Mouse (Mus musculus) embryonic facial prominence, embryonic 10.5 days (tissue): ENCODE data around the gene Exosc10. TPM values are rescaled to one million over a fixed set of nuclear protein-coding genes. Genes with fewer than 3 reads are reported as not detected.

Experiments
- DNase-seq: peaks from one replicate; pipeline ENCODE4 v3.0.0-alpha.2; 2017; ENCODE audit warnings: low spot score
- H3K27ac ChIP-seq: fragments of 300-500 bp; sonication (generic); replicated peaks from 2 replicates; pipeline ENCODE4 v1.5.1; 2016; ENCODE audit warnings: mild to moderate bottlenecking
- H3K27me3 ChIP-seq: fragments of 300-500 bp; sonication (generic); replicated peaks from 2 replicates; pipeline ENCODE4 v1.6.1; 2016; ENCODE audit warnings: low read depth, mild to moderate bottlenecking; ENCODE audit not compliant: poor library complexity, severe bottlenecking
- H3K36me3 ChIP-seq: fragments of 300-500 bp; sonication (generic); replicated peaks from 2 replicates; pipeline ENCODE4 v1.6.1; 2016; ENCODE audit warnings: mild to moderate bottlenecking, moderate library complexity
- H3K4me1 ChIP-seq: fragments of 300-500 bp; sonication (generic); 2 replicates; pipeline ENCODE4 v1.6.1; 2016
- H3K4me3 ChIP-seq: fragments of 300-500 bp; sonication (generic); 2 replicates; pipeline ENCODE4 v1.5.1; 2016; ENCODE audit warnings: mild to moderate bottlenecking, moderate library complexity
- H3K9me3 ChIP-seq: fragments of 300-500 bp; sonication (generic); 2 replicates; pipeline ENCODE4 v1.6.1; 2016; ENCODE audit warnings: mild to moderate bottlenecking
- WGBS: fragments of 180-500 bp; shearing (Covaris S2); methylation state at CpG from one replicate; pipeline ENCODE4 v1.1.7; 2016; 5-methylcytosine and 5-hydroxymethylcytosine counted together
- polyA plus RNA-seq: library from polyadenylated mRNA; unstranded; fragments of >200 nt; fragmentation: Nextera tagmentation; extraction: Ambion mirVana; gene quantifications from 2 replicates; pipeline ENCODE4 v1.2.1, GENCODE M21; 2016

Exosc10 gene
- polyA plus RNA-seq, 1 experiment from 2014 or later = 108 TPM

DNA sequence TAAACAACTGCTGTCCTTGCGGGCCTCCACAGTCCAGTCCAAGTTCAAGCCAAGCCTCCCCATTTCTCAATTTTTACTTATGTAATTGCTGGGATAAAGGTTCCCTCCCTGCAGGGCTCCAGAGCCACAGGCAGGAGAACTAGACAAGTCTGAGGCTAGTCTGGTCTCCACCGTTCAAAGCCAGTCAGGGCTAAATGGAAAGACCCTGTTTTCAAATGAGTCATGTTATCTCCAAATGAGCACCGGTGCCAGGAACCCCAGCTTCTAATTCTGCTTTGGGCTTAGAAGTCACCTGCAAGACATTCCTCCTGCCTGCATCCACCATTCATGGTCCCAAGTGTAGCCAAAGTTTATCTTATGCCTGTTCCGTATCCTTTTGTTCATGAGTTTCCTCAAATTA lies 43.6 kb downstream of the Exosc10 start:
- Histone ChIP-seq H3K4me1 (peaks cover 8% of the 10 kb centered on the region), H3K36me3 (peaks cover 41% of the 10 kb centered on the region), H3K27me3 (no peaks in the 10 kb centered on the region), H3K9me3 (peaks cover 6% of the 10 kb centered on the region; the same call in 1 of the 2 replicates), H3K27ac (no peak overlapping the region), H3K4me3 (no peak overlapping the region)
- DNase-seq = no peak
- 87% methylated on average over 4 of the region's 4 CpGs for WGBS

DNA sequence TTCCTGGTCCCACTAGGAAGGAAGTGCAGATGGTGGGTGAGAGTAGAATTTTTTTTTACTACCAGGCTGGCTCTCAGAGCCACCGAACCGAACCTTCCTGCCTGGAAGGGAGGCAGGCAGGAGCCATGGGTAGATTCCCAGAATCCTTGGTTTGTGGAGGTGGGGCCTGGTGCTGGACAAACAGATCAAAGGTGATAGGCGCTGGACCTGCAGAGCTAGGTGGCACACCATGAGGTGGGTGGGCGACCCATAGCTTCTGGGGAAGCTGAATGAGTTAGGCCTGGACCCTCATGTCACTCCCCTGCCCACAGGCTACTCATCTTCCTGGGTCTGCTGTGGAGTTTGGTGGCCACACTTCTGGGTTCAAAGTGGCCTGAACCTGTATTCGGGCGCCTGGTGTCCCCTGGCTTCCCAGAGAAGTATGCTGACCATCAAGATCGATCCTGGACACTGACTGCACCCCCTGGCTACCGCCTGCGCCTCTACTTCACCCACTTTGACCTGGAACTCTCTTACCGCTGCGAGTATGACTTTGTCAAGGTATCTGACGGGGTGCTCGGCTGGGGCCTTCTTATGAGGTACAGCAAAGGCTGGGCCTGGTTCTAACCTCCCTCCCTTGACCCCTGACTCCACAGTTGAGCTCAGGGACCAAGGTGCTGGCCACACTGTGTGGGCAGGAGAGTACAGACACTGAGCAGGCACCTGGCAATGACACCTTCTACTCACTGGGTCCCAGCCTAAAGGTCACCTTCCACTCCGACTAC lies 44.3 kb downstream of the Exosc10 start, which contains the start of gene Masp2:
TSS of gene Masp2 (plus strand) at position 198 of the 764 bp plus-strand sequence.
- WGBS = 90% methylated on average over 14 of the region's 14 CpGs
- Histone ChIP-seq H3K4me1 (peaks cover 8% of the 10 kb centered on the region), H3K27me3 (no peaks in the 10 kb centered on the region), H3K36me3 (peaks cover 40% of the 10 kb centered on the region), H3K9me3 (peaks cover 6% of the 10 kb centered on the region; the same call in 1 of the 2 replicates), H3K4me3 (no peak within 1 kb of the TSS), H3K27ac (no peak within 1 kb of the TSS)
- no peak for DNase-seq

DNA sequence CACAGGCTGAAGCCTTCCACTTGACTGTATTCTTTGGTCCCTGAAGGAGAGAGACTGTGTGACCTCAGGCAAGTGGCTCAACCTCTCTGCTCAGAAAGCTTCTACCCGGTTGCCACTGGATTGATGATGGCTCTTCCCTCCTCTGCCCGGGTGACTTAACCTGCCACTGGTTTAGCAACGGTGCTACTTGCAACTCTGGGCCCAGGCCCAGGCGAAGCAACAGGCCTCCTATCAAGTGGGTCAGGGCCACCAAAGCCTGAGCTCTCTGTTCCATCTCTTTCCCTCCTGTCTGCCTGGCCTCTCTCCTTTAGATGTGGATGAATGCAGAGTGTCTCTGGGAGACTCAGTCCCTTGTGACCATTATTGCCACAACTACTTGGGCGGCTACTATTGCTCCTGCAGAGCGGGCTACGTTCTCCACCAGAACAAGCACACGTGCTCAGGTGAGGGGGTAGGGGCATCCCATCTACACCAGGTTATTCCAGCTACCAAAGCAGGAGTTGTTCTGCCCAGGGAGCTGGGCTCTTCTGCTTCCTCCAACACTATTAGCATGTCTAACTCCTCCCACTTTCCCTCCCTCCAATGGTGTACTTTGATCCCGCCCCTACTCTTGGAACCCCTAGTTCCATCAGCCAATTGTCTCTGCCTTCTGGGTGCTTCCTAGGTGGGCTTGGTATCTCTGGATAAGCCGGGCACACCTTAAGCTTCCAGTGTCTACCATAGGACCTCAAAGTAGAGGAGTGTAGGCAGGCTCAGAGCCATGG lies 45.3 kb downstream of the Exosc10 start:
- peaks cover 5% of the 10 kb centered on the region; the same call in 1 of the 2 replicates for H3K9me3 ChIP-seq
- H3K27ac ChIP-seq = no peak overlapping the region
- DNase-seq = no peak
- H3K4me1 ChIP-seq = peaks cover 8% of the 10 kb centered on the region
- WGBS = 65% methylated on average over 10 of the region's 10 CpGs
- no peak overlapping the region for H3K4me3 ChIP-seq
- no peaks in the 10 kb centered on the region for H3K27me3 ChIP-seq
- H3K36me3 ChIP-seq = peaks cover 34% of the 10 kb centered on the region

DNA sequence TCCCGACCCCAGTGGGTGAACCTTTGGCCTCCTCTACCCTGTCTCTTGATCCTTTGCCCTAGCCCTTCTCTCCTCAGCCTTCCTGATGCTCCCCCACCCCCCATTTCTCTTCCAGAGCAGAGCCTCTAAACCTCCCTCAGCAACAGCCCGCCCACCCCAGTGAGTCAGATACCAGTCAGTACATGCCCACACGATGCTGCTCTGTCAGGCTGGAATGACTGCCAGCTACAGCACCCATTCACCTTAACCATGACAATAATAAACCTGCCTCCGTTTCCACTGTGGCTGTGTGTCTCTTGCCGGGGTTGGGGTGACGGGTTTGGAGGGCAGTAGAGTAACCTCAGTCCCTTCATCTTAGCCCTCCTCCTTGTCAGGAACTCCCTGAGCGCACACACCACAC lies 45.9 kb downstream of the Exosc10 start:
- Histone ChIP-seq H3K4me3 (no peak overlapping the region), H3K27ac (no peak overlapping the region), H3K4me1 (peaks cover 8% of the 10 kb centered on the region), H3K36me3 (peaks cover 30% of the 10 kb centered on the region), H3K9me3 (no peaks in the 10 kb centered on the region), H3K27me3 (no peaks in the 10 kb centered on the region)
- DNase-seq = no peak
- 73% methylated on average over 7 of the region's 7 CpGs for WGBS

DNA sequence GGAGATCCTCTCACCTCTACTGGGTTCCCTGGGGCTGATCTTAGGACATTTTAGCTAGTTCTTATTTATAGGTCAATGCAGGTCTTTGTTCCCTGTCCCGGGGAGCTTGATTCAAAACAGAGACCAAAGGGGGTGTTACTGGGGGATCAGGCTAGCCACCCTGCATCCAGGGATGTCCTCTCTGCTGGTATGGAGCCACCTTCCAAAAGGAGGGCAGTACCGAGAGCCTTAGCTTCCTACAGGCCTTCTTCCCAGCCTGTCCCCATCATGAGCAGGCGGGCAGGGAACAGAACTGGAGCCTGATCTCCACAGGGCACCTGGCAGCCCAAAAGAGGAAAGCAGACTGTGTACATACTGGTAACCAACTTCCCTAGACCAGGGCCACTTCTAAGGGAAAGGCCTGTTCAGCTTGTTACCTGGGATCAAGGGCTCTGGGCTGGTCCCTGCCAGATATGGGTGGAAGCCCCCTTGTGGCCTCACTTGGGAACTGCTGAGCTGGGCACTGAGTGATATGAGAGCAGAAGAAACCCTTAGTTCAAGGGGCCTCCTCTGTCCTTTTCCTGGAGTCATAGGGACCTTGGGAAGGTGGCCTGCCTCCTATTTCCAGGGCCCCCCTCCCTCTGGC lies 46.4 kb downstream of the Exosc10 start:
- H3K4me1 ChIP-seq = peaks cover 8% of the 10 kb centered on the region
- 81% methylated on average over 3 of the region's 3 CpGs for WGBS
- H3K36me3 ChIP-seq = peaks cover 30% of the 10 kb centered on the region
- no peaks in the 10 kb centered on the region for H3K27me3 ChIP-seq
- H3K4me3 ChIP-seq = no peak overlapping the region
- peak; percentile 75 for DNase-seq
- H3K27ac ChIP-seq = no peak overlapping the region
- no peaks in the 10 kb centered on the region for H3K9me3 ChIP-seq

DNA sequence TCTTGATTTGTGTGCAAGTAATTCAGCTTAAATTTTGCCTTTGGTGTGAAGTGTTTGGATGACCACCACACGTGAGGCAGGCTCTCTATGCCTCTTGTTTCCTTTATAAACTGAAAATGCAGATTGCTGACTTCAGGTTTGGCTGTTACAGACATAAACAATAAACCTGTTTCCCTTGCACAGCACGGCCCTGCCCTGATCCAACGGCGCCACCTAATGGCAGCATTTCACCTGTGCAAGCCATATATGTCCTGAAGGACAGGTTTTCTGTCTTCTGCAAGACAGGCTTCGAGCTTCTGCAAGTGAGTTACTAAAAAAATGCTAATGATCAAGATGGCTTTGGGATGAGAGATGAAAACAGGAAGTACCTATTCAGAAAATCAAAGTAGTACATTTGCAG lies 49.5 kb downstream of the Exosc10 start:
- Histone ChIP-seq H3K4me3 (no peak overlapping the region), H3K36me3 (peaks cover 45% of the 10 kb centered on the region), H3K9me3 (no peaks in the 10 kb centered on the region), H3K27ac (no peak overlapping the region), H3K4me1 (peaks cover 8% of the 10 kb centered on the region), H3K27me3 (no peaks in the 10 kb centered on the region)
- DNase-seq = peak; percentile 65
- 30% methylated on average over 5 of the region's 5 CpGs for WGBS

DNA sequence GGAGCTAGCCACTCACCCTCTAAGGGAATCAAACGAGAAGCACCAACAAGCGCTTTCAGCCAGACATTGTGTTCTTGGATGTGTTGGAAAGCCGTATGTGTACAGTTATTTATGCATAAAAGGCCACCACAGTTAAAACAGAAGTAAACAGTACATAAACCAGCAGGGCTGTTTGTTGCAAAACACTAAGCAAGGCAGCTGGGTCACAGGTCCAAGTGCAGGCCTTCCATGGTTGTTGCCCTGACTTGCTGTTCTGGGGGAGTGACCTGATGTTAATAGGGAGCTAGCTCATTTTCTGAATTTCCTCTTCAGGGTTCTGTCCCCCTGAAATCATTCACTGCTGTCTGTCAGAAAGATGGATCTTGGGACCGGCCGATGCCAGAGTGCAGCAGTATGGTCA lies 51.6 kb downstream of the Exosc10 start:
- H3K9me3 ChIP-seq = no peaks in the 10 kb centered on the region
- H3K4me3 ChIP-seq = no peak overlapping the region
- H3K27ac ChIP-seq = no peak overlapping the region
- H3K27me3 ChIP-seq = no peaks in the 10 kb centered on the region
- peaks cover 65% of the 10 kb centered on the region for H3K36me3 ChIP-seq
- no peaks in the 10 kb centered on the region for H3K4me1 ChIP-seq
- WGBS = 89% methylated on average over 5 of the region's 5 CpGs
- DNase-seq = no peak

DNA sequence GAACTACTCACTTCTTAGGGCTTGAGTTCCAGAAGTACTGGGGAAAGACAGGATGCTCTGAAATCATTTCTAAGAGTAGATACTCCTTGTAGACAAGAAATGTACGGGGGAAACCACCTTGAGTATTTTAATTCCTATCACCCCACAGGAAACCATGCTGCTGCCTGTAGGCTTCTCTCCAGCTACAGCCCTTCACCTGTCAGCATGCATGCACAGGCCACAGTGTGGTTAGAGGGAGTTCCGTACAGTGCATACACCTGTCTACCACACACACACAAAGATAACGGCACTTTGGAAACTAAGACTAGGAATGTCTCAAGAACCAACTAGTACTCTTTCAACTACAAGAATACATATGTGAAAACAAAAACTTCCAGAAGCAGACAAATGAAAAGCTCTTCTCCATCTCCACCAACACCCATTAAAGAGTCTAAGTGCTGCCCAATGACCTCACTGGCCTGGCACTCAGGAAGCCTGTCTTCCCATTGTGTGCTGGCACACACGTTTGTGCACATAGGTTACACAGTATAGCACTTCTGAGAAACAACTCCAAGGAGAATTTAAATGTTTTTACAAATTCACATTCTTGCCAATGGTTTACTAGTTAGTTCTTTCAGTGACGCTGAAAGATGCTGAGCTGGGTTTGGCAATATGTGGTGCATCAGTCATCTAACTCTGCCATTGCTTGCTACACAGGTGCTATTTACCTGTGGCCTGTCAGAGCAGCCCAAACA lies 52.6 kb downstream of the Exosc10 start:
- H3K36me3 ChIP-seq = peaks cover 75% of the 10 kb centered on the region
- WGBS = 77% methylated on average over 5 of the region's 5 CpGs
- H3K27me3 ChIP-seq = no peaks in the 10 kb centered on the region
- no peak for DNase-seq
- H3K9me3 ChIP-seq = no peaks in the 10 kb centered on the region
- no peak overlapping the region for H3K4me3 ChIP-seq
- H3K4me1 ChIP-seq = no peaks in the 10 kb centered on the region
- no peak overlapping the region for H3K27ac ChIP-seq

DNA sequence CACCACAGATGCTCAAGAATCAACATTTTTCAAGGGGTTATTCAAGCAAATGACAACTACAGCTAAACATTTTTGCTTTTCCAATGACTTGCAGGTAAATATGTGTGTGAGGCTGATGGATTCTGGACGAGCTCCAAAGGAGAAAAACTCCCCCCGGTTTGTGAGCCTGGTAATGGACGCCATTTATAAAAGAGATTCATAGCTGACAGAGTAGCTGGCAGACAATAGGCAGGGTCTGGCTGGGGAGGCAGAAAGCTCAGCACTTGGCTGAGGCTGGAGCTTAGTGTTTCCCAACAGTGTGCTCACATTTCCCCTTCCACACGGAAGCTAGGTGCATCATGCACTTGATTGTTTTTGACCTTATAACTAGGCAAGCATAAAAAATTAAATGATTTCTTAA lies 54.3 kb downstream of the Exosc10 start:
- WGBS = 81% methylated on average over 4 of the region's 4 CpGs
- H3K27me3 ChIP-seq = no peaks in the 10 kb centered on the region
- no peak for DNase-seq
- H3K36me3 ChIP-seq = peaks cover 87% of the 10 kb centered on the region
- H3K9me3 ChIP-seq = no peaks in the 10 kb centered on the region
- no peaks in the 10 kb centered on the region for H3K4me1 ChIP-seq
- H3K27ac ChIP-seq = no peak overlapping the region
- no peak overlapping the region for H3K4me3 ChIP-seq

DNA sequence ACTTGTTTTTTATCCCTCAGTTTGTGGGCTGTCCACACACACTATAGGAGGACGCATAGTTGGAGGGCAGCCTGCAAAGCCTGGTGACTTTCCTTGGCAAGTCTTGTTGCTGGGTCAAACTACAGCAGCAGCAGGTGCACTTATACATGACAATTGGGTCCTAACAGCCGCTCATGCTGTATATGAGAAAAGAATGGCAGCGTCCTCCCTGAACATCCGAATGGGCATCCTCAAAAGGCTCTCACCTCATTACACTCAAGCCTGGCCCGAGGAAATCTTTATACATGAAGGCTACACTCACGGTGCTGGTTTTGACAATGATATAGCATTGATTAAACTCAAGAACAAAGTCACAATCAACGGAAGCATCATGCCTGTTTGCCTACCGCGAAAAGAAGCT lies 55.5 kb downstream of the Exosc10 start:
- no peak overlapping the region for H3K27ac ChIP-seq
- H3K4me1 ChIP-seq = no peaks in the 10 kb centered on the region
- H3K4me3 ChIP-seq = no peak overlapping the region
- 87% methylated on average over 9 of the region's 9 CpGs for WGBS
- DNase-seq = no peak
- H3K27me3 ChIP-seq = no peaks in the 10 kb centered on the region
- no peaks in the 10 kb centered on the region for H3K9me3 ChIP-seq
- H3K36me3 ChIP-seq = peaks cover 94% of the 10 kb centered on the region

DNA sequence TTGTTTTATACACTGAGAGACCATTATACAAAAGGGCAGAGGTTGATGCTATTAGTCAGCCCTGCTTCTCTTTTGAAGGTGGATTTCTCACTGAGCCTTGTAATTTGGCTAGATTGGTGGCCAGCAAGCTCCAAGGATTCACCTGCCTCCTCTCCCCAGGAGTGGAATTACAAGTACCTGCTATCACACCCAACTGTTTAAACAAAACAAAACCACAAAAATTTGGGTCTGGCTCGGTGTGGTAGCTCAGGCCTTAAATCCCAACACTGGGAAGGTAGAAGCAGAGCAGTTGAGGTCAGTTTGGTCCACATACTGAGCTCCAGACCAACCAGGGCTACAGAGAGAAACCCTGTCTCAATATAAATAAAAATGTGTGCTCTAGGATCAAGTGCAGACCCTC lies 61.6 kb downstream of the Exosc10 start:
- Histone ChIP-seq H3K27me3 (no peaks in the 10 kb centered on the region), H3K27ac (no peak overlapping the region), H3K9me3 (no peaks in the 10 kb centered on the region), H3K4me1 (peaks cover 16% of the 10 kb centered on the region), H3K36me3 (peaks cover 100% of the 10 kb centered on the region), H3K4me3 (no peak overlapping the region)
- 90% methylated on average over 1 of the region's 1 CpGs for WGBS
- DNase-seq = no peak

DNA sequence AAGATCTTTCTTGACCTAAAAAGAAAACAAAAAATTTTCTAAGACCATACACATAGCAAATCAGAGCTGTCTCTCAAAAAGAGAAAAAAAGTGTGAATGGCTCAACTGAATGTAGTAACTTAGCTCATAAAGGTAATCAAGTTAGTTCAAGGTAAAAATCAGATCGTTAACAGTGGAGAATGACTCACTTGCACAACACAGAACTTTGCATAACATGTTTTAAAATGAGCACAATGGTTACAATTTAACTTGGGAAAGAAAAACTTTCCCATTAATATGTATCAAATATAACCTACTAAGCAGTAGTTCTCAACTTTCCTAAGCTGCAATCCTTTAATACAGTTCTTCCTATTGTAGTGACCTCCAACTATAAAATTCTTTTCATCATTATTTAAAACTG lies 62.5 kb downstream of the Exosc10 start:
- Histone ChIP-seq H3K4me3 (no peak overlapping the region), H3K27me3 (no peaks in the 10 kb centered on the region), H3K27ac (no peak overlapping the region), H3K4me1 (peaks cover 21% of the 10 kb centered on the region), H3K36me3 (peaks cover 96% of the 10 kb centered on the region), H3K9me3 (no peaks in the 10 kb centered on the region)
- DNase-seq = no peak
- WGBS = 97% methylated on average over 1 of the region's 1 CpGs
